In genomic region chr1:150584477-150584876, GRCm38 (mm10) we compare ENCODE assay signal across 12 mouse cellular contexts.
"Had no signal": no experiment of that assay in that cellular context is flagged by ENCODE, and none has a peak within 500 bp of the region (broad histone marks: within the 10 kb centered on the region; RNA-seq: fewer than 3 reads in every experiment).

No protein-coding gene starts in this region.

- H3K4me3 ChIP-seq: neural tube, embryonic 13.5 days; neural tube, embryonic 15.5 days; stomach, embryonic 15.5 days had no signal

- H3K9ac ChIP-seq: neural tube, embryonic 13.5 days; neural tube, embryonic 15.5 days; stomach, embryonic 15.5 days had no signal

- H3K27me3 ChIP-seq: neural tube, embryonic 15.5 days; stomach, embryonic 15.5 days had no signal

- H3K27ac ChIP-seq: neural tube, embryonic 13.5 days; neural tube, embryonic 15.5 days; stomach, embryonic 15.5 days; stomach, postnatal 0 days had no signal

- H3K4me1 ChIP-seq: neural tube, embryonic 13.5 days; neural tube, embryonic 15.5 days; stomach, embryonic 15.5 days had no signal

- H3K9me3 ChIP-seq: neural tube, embryonic 13.5 days; neural tube, embryonic 15.5 days; stomach, embryonic 15.5 days had no signal

- H3K36me3 ChIP-seq: neural tube, embryonic 13.5 days; neural tube, embryonic 15.5 days; stomach, embryonic 15.5 days had no signal

- H3K4me2 ChIP-seq: neural tube, embryonic 13.5 days; neural tube, embryonic 15.5 days; stomach, embryonic 15.5 days had no signal

- DNase-seq: right cerebral cortex, adult 18-20 months; spleen, adult 18-20 months; thymus, adult 18-20 months; thymus, adult 2 months; thymus, postnatal 14 days; thymus, postnatal 25 days; thymus, postnatal 36 days; thymus, postnatal 4 days had no signal
